Mouse (Mus musculus) forebrain, embryonic 16.5 days (tissue): ENCODE data around the gene Ropn1l. TPM values are rescaled to one million over a fixed set of nuclear protein-coding genes. Genes with fewer than 3 reads are reported as not detected.

Source experiments
- ATAC-seq: fragments of 200-750 bp; cut with Nextera tagmentation; 2 replicates; pipeline ENCODE4 v1.8.0; 2017; ENCODE audit warnings: mild to moderate bottlenecking, moderate library complexity
- H3K27ac ChIP-seq: fragments of 300-500 bp; sonication (generic); 2 replicates; pipeline ENCODE4 v1.5.1; 2014; ENCODE audit warnings: low read length, control low read depth
- H3K27me3 ChIP-seq: fragments of 300-500 bp; sonication (generic); replicated peaks from 2 replicates; pipeline ENCODE4 v1.6.1; 2014; ENCODE audit warnings: low read length; ENCODE audit not compliant: control insufficient read depth, insufficient read depth
- H3K36me3 ChIP-seq: fragments of 300-500 bp; sonication (generic); 2 replicates; pipeline ENCODE4 v1.6.1; 2014; ENCODE audit not compliant: control insufficient read depth, insufficient read depth
- H3K4me1 ChIP-seq: fragments of 300-500 bp; sonication (generic); replicated peaks from 2 replicates; pipeline ENCODE4 v1.6.1; 2014; ENCODE audit warnings: low read length; ENCODE audit not compliant: control insufficient read depth, insufficient read depth
- H3K4me2 ChIP-seq: fragments of 300-500 bp; sonication (generic); 2 replicates; pipeline ENCODE4 v1.6.1; 2014; ENCODE audit warnings: mild to moderate bottlenecking, low read length, control low read depth
- H3K4me3 ChIP-seq: fragments of 300-500 bp; sonication (generic); replicated peaks from 2 replicates; pipeline ENCODE4 v1.5.1; 2014; ENCODE audit warnings: mild to moderate bottlenecking, low read length, control low read depth
- H3K9ac ChIP-seq: fragments of 300-500 bp; sonication (generic); replicated peaks from 2 replicates; pipeline ENCODE4 v1.6.1; 2014; ENCODE audit warnings: low read depth, low read length, control low read depth
- H3K9me3 ChIP-seq: fragments of 300-500 bp; sonication (generic); 2 replicates; pipeline ENCODE4 v1.6.1; 2016; ENCODE audit warnings: low read length; ENCODE audit not compliant: control insufficient read depth
- WGBS: fragments of 180-500 bp; shearing (Covaris S2); extraction: QIAGEN DNeasy Blood & Tissue Kit; methylation state at CpG from one replicate; pipeline ENCODE4 v1.1.7; 2014; 5-methylcytosine and 5-hydroxymethylcytosine counted together
- polyA plus RNA-seq: library from polyadenylated mRNA; unstranded; fragments of >200 nt; fragmentation: Nextera tagmentation; extraction: Ambion mirVana; gene quantifications from 2 replicates; pipeline ENCODE4 v1.2.1, GENCODE M21; 2015

Ropn1l gene
- polyA plus RNA-seq, 1 experiment from 2014 or later: 0.98 TPM

GRCm38 (mm10) chr15:31404346-31404745, 49.2 kb downstream of the Ropn1l start:
- 86% methylated on average over 8 of the region's 8 CpGs for WGBS
- H3K4me3 ChIP-seq: no peak overlapping the region
- H3K9me3 ChIP-seq: no peaks in the 10 kb centered on the region
- H3K9ac ChIP-seq: no peak overlapping the region
- no peaks in the 10 kb centered on the region for H3K36me3 ChIP-seq
- no peaks in the 10 kb centered on the region for H3K27me3 ChIP-seq
- ATAC-seq: no peak
- no peak overlapping the region for H3K4me2 ChIP-seq
- no peak overlapping the region for H3K27ac ChIP-seq
- no peaks in the 10 kb centered on the region for H3K4me1 ChIP-seq

GRCm38 (mm10) chr15:31402200-31402892, 51.2 kb downstream of the Ropn1l start:
- WGBS: 14% methylated on average over 12 of the region's 12 CpGs
- peak; percentile 64 for ATAC-seq
- Histone ChIP-seq H3K9ac (no peak overlapping the region), H3K27ac (no peak overlapping the region), H3K4me3 (no peak overlapping the region), H3K4me2 (no peak overlapping the region), H3K4me1 (no peaks in the 10 kb centered on the region), H3K9me3 (no peaks in the 10 kb centered on the region), H3K27me3 (no peaks in the 10 kb centered on the region), H3K36me3 (no peaks in the 10 kb centered on the region)

- ATAC-seq: no peak
- H3K27ac ChIP-seq: no peak overlapping the region
- no peak overlapping the region for H3K4me2 ChIP-seq
- no peaks in the 10 kb centered on the region for H3K36me3 ChIP-seq
- H3K4me3 ChIP-seq: no peak overlapping the region
- WGBS: 46% methylated on average over 3 of the region's 3 CpGs
- no peaks in the 10 kb centered on the region for H3K4me1 ChIP-seq
- H3K9me3 ChIP-seq: no peaks in the 10 kb centered on the region
- H3K9ac ChIP-seq: no peak overlapping the region
- no peaks in the 10 kb centered on the region for H3K27me3 ChIP-seq
Observed at GRCm38 (mm10) chr15:31400974-31401373, 52.6 kb downstream of the Ropn1l start.

- H3K36me3 ChIP-seq: no peaks in the 10 kb centered on the region
- ATAC-seq: no peak
- H3K27me3 ChIP-seq: no peaks in the 10 kb centered on the region
- H3K27ac ChIP-seq: no peak overlapping the region
- no peak overlapping the region for H3K4me3 ChIP-seq
- H3K4me1 ChIP-seq: no peaks in the 10 kb centered on the region
- H3K4me2 ChIP-seq: no peak overlapping the region
- WGBS: 94% methylated on average over 13 of the region's 13 CpGs
- no peak overlapping the region for H3K9ac ChIP-seq
- H3K9me3 ChIP-seq: no peaks in the 10 kb centered on the region
Observed at GRCm38 (mm10) chr15:31398769-31399168, 54.8 kb downstream of the Ropn1l start.

GRCm38 (mm10) chr15:31397379-31397778, 56.2 kb downstream of the Ropn1l start:
- Histone ChIP-seq H3K9me3 (no peaks in the 10 kb centered on the region), H3K27me3 (no peaks in the 10 kb centered on the region), H3K9ac (no peak overlapping the region), H3K4me2 (no peak overlapping the region), H3K4me3 (no peak overlapping the region), H3K27ac (no peak overlapping the region), H3K36me3 (no peaks in the 10 kb centered on the region), H3K4me1 (no peaks in the 10 kb centered on the region)
- no peak for ATAC-seq
- 79% methylated on average over 3 of the region's 3 CpGs for WGBS

- no peaks in the 10 kb centered on the region for H3K36me3 ChIP-seq
- 85% methylated on average over 5 of the region's 5 CpGs for WGBS
- no peak overlapping the region for H3K9ac ChIP-seq
- H3K27me3 ChIP-seq: no peaks in the 10 kb centered on the region
- H3K4me1 ChIP-seq: no peaks in the 10 kb centered on the region
- ATAC-seq: no peak
- H3K27ac ChIP-seq: no peak overlapping the region
- H3K4me2 ChIP-seq: no peak overlapping the region
- no peaks in the 10 kb centered on the region for H3K9me3 ChIP-seq
- H3K4me3 ChIP-seq: no peak overlapping the region
Observed at GRCm38 (mm10) chr15:31396755-31397154, 56.8 kb downstream of the Ropn1l start.

GRCm38 (mm10) chr15:31395986-31396385, 57.6 kb downstream of the Ropn1l start:
- H3K4me1 ChIP-seq: no peaks in the 10 kb centered on the region
- H3K36me3 ChIP-seq: no peaks in the 10 kb centered on the region
- 86% methylated on average over 4 of the region's 4 CpGs for WGBS
- no peak overlapping the region for H3K27ac ChIP-seq
- H3K4me3 ChIP-seq: no peak overlapping the region
- no peaks in the 10 kb centered on the region for H3K9me3 ChIP-seq
- H3K27me3 ChIP-seq: no peaks in the 10 kb centered on the region
- no peak for ATAC-seq
- no peak overlapping the region for H3K4me2 ChIP-seq
- H3K9ac ChIP-seq: no peak overlapping the region

- H3K4me3 ChIP-seq: no peak overlapping the region
- H3K9ac ChIP-seq: no peak overlapping the region
- no peak overlapping the region for H3K4me2 ChIP-seq
- WGBS: 92% methylated on average over 6 of the region's 6 CpGs
- no peaks in the 10 kb centered on the region for H3K4me1 ChIP-seq
- no peaks in the 10 kb centered on the region for H3K36me3 ChIP-seq
- ATAC-seq: no peak
- no peak overlapping the region for H3K27ac ChIP-seq
- no peaks in the 10 kb centered on the region for H3K9me3 ChIP-seq
- no peaks in the 10 kb centered on the region for H3K27me3 ChIP-seq
Observed at GRCm38 (mm10) chr15:31393402-31393801, 60.1 kb downstream of the Ropn1l start.

- H3K27ac ChIP-seq: no peak overlapping the region
- H3K27me3 ChIP-seq: no peaks in the 10 kb centered on the region
- WGBS: 48% methylated on average over 7 of the region's 7 CpGs
- H3K4me2 ChIP-seq: no peak overlapping the region
- H3K9ac ChIP-seq: no peak overlapping the region
- H3K4me3 ChIP-seq: no peak overlapping the region
- H3K9me3 ChIP-seq: no peaks in the 10 kb centered on the region
- H3K4me1 ChIP-seq: no peaks in the 10 kb centered on the region
- no peak for ATAC-seq
- H3K36me3 ChIP-seq: no peaks in the 10 kb centered on the region
Observed at GRCm38 (mm10) chr15:31392705-31393104, 60.8 kb downstream of the Ropn1l start.

GRCm38 (mm10) chr15:31392135-31392534, 61.4 kb downstream of the Ropn1l start:
- H3K4me2 ChIP-seq: no peak overlapping the region
- 90% methylated on average over 4 of the region's 4 CpGs for WGBS
- no peak for ATAC-seq
- H3K9ac ChIP-seq: no peak overlapping the region
- H3K9me3 ChIP-seq: no peaks in the 10 kb centered on the region
- no peak overlapping the region for H3K4me3 ChIP-seq
- H3K27ac ChIP-seq: no peak overlapping the region
- no peaks in the 10 kb centered on the region for H3K36me3 ChIP-seq
- no peaks in the 10 kb centered on the region for H3K27me3 ChIP-seq
- no peaks in the 10 kb centered on the region for H3K4me1 ChIP-seq
